Mouse (Mus musculus): ENCODE measurements around the gene Cstl1. TPM values are rescaled to one million over a fixed set of nuclear protein-coding genes. Genes with fewer than 3 reads are reported as not detected.

Gene Cstl1
- total RNA-seq (2012; rRNA removed): not detected in 2 replicates

- H3K9me3 ChIP-seq (ENCODE audit: control insufficient read depth, insufficient read depth, low read depth, low read length): no peaks in the 10 kb centered on the region
- in situ Hi-C loops (cut with MboI; ENCODE audit: low sequenced_read_pairs in 2 of 2, unreplicated experiment in 2 of 2): loop anchor here in 1 of 2 experiments (5.0 kb wide), 1 partner anchor 152 kb away; no protein-coding TSS in a partner anchor
- no peak within 1 kb of the TSS for H3K27ac ChIP-seq (ENCODE audit: insufficient read depth, low read depth, low read length, poor library complexity, severe bottlenecking)
- DNase-seq (ENCODE audit: low read depth, low spot score): no peak
- TF ChIP-seq ZC3H11A (IDR thresholded peaks at IDR 0.05; ENCODE audit: borderline replicate concordance, low read depth, low read length) (no peak), HCFC1 (IDR thresholded peaks at IDR 0.05; ENCODE audit: borderline replicate concordance, insufficient read depth, low read length) (no peak), CHD2 (IDR thresholded peaks at IDR 0.05; ENCODE audit: low read depth, low read length) (no peak), MAFK (IDR thresholded peaks at IDR 0.05; ENCODE audit: insufficient read depth, low read depth, low read length) (no peak), ZNF384 (IDR thresholded peaks at IDR 0.05; ENCODE audit: low read depth, low read length) (no peak)
- H3K4me3 ChIP-seq (ENCODE audit: insufficient read depth in 1 of 2, low read depth in 1 of 2, low read length in 2 of 2, poor library complexity in 1 of 2, severe bottlenecking in 1 of 2): no peak within 1 kb of the TSS
- H3K36me3 ChIP-seq (ENCODE audit: control insufficient read depth, insufficient read depth, low read length, poor library complexity, severe bottlenecking): no peaks in the 10 kb centered on the region
- no peaks in the 10 kb centered on the region for H3K4me1 ChIP-seq (ENCODE audit: control insufficient read depth in 2 of 2, insufficient read depth in 2 of 2, low read length in 2 of 2, poor library complexity in 1 of 2)
- H3K9ac ChIP-seq (ENCODE audit: insufficient read depth, low read depth, low read length, poor library complexity, severe bottlenecking): no peak within 1 kb of the TSS
These were observed at the start of gene Cstl1 for GRCm38 (mm10) chr2:148750058-148750457. TSS of gene Cstl1 (plus strand) at chr2:148750358.

DNA sequence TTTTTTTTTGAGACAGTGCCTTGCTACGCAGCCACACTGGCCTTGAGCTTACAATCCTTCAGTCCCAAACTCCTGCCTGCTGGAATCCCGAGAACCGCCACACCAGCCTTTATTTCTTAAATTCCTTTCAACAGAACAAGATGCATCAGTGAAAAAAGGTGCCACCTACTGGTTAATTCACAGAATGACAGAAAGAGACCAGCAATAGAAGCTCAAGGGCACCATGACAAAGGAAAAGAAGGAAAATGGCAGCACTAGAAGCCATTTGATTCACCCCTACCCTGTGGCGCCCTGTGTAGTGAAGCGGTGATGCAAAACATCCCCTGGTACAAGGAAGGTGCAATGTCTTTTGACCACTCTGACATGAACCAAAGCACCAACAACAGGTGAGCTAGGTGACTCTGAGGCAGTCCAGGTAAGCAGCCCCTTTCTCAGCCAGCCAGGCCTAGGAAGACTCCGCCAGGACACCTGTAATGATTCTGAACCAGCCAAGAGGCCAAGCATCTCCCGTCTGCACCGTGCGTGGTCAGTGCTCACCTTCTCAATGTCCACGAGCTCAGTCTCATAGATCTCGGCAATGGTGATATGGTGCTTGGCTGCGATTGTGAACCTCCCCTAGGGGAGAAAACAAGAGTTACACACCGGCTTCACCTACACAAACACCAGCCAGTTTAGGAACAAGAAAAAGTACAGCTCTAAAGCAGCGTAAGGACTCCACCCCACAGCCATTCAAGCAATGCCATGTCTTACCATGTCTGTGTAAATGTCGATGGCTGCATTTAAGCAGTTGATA lies 43.6 kb upstream of the Cstl1 start:
- Histone ChIP-seq H3K4me1 (ENCODE audit: control insufficient read depth in 2 of 2, insufficient read depth in 2 of 2, low read length in 2 of 2, poor library complexity in 1 of 2) (peaks cover 0 to 6% of the 10 kb centered on the region in 2 experiments; a peak in 1 of 4 replicates), H3K4me3 (ENCODE audit: insufficient read depth in 1 of 2, low read depth in 1 of 2, low read length in 2 of 2, poor library complexity in 1 of 2, severe bottlenecking in 1 of 2) (peak overlapping the region; percentile 46 to 52; a peak in 3 of 4 replicates), H3K9ac (ENCODE audit: insufficient read depth, low read depth, low read length, poor library complexity, severe bottlenecking) (peak overlapping the region; percentile 50; the same call in 1 of the 2 replicates), H3K9me3 (ENCODE audit: control insufficient read depth, insufficient read depth, low read depth, low read length) (no peaks in the 10 kb centered on the region), H3K36me3 (ENCODE audit: control insufficient read depth, insufficient read depth, low read length, poor library complexity, severe bottlenecking) (no peaks in the 10 kb centered on the region), H3K27ac (ENCODE audit: insufficient read depth, low read depth, low read length, poor library complexity, severe bottlenecking) (peak overlapping the region; percentile 58)
- in situ Hi-C loops (cut with MboI; ENCODE audit: low sequenced_read_pairs in 2 of 2, unreplicated experiment in 2 of 2): no loop called here
- TF ChIP-seq CHD2 (IDR thresholded peaks at IDR 0.05; ENCODE audit: low read depth, low read length) (no peak), ZNF384 (IDR thresholded peaks at IDR 0.05; ENCODE audit: low read depth, low read length) (no peak), HCFC1 (IDR thresholded peaks at IDR 0.05; ENCODE audit: borderline replicate concordance, insufficient read depth, low read length) (no peak), MAFK (IDR thresholded peaks at IDR 0.05; ENCODE audit: insufficient read depth, low read depth, low read length) (no peak), ZC3H11A (IDR thresholded peaks at IDR 0.05; ENCODE audit: borderline replicate concordance, low read depth, low read length) (no peak)
- peak; percentile 54 for DNase-seq (ENCODE audit: low read depth, low spot score)

DNA sequence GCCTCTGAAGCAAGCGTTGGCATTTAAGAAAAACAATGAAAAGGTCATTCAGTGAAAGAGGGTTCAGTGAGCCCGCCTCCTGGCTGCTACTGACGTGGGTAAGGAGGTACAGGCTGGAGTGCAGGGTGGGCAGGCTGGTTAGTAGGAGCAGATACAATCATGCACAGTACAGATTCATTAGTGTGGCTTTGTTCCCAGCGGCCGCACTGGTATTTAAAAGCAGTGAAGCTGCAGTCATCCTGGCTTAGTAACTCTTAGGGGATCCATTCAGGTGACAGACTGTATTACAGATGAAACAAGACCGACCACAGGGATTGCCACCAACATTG lies 43.0 kb upstream of the Cstl1 start:
- TF ChIP-seq MAFK (IDR thresholded peaks at IDR 0.05; ENCODE audit: insufficient read depth, low read depth, low read length) (no peak), ZNF384 (IDR thresholded peaks at IDR 0.05; ENCODE audit: low read depth, low read length) (no peak), CHD2 (IDR thresholded peaks at IDR 0.05; ENCODE audit: low read depth, low read length) (no peak), HCFC1 (IDR thresholded peaks at IDR 0.05; ENCODE audit: borderline replicate concordance, insufficient read depth, low read length) (no peak), ZC3H11A (IDR thresholded peaks at IDR 0.05; ENCODE audit: borderline replicate concordance, low read depth, low read length) (no peak)
- H3K27ac ChIP-seq (ENCODE audit: insufficient read depth, low read depth, low read length, poor library complexity, severe bottlenecking): no peak overlapping the region; the same call in 1 of the 2 replicates
- H3K4me3 ChIP-seq (ENCODE audit: insufficient read depth in 1 of 2, low read depth in 1 of 2, low read length in 2 of 2, poor library complexity in 1 of 2, severe bottlenecking in 1 of 2): peak overlapping the region in 1 of 2 experiments; percentile 46; a peak in 1 of 4 replicates
- in situ Hi-C loops (cut with MboI; ENCODE audit: low sequenced_read_pairs in 2 of 2, unreplicated experiment in 2 of 2): no loop called here
- no peaks in the 10 kb centered on the region for H3K9me3 ChIP-seq (ENCODE audit: control insufficient read depth, insufficient read depth, low read depth, low read length)
- DNase-seq (ENCODE audit: low read depth, low spot score): no peak
- H3K4me1 ChIP-seq (ENCODE audit: control insufficient read depth in 2 of 2, insufficient read depth in 2 of 2, low read length in 2 of 2, poor library complexity in 1 of 2): peaks cover 0 to 6% of the 10 kb centered on the region in 2 experiments; a peak in 1 of 4 replicates
- H3K9ac ChIP-seq (ENCODE audit: insufficient read depth, low read depth, low read length, poor library complexity, severe bottlenecking): no peak overlapping the region
- no peaks in the 10 kb centered on the region for H3K36me3 ChIP-seq (ENCODE audit: control insufficient read depth, insufficient read depth, low read length, poor library complexity, severe bottlenecking)

- no peak for DNase-seq (ENCODE audit: low read depth, low spot score)
- no peaks in the 10 kb centered on the region for H3K4me1 ChIP-seq (ENCODE audit: control insufficient read depth in 2 of 2, insufficient read depth in 2 of 2, low read length in 2 of 2, poor library complexity in 1 of 2)
- H3K9me3 ChIP-seq (ENCODE audit: control insufficient read depth, insufficient read depth, low read depth, low read length): no peaks in the 10 kb centered on the region
- H3K27ac ChIP-seq (ENCODE audit: insufficient read depth, low read depth, low read length, poor library complexity, severe bottlenecking): no peak overlapping the region
- H3K36me3 ChIP-seq (ENCODE audit: control insufficient read depth, insufficient read depth, low read length, poor library complexity, severe bottlenecking): peaks cover 2% of the 10 kb centered on the region; the same call in 1 of the 2 replicates
- H3K9ac ChIP-seq (ENCODE audit: insufficient read depth, low read depth, low read length, poor library complexity, severe bottlenecking): no peak overlapping the region
- H3K4me3 ChIP-seq (ENCODE audit: insufficient read depth in 1 of 2, low read depth in 1 of 2, low read length in 2 of 2, poor library complexity in 1 of 2, severe bottlenecking in 1 of 2): no peak overlapping the region
- in situ Hi-C loops (cut with MboI; ENCODE audit: low sequenced_read_pairs in 2 of 2, unreplicated experiment in 2 of 2): no loop called here
- TF ChIP-seq MAFK (IDR thresholded peaks at IDR 0.05; ENCODE audit: insufficient read depth, low read depth, low read length) (no peak), CHD2 (IDR thresholded peaks at IDR 0.05; ENCODE audit: low read depth, low read length) (no peak), HCFC1 (IDR thresholded peaks at IDR 0.05; ENCODE audit: borderline replicate concordance, insufficient read depth, low read length) (no peak), ZC3H11A (IDR thresholded peaks at IDR 0.05; ENCODE audit: borderline replicate concordance, low read depth, low read length) (no peak), ZNF384 (IDR thresholded peaks at IDR 0.05; ENCODE audit: low read depth, low read length) (no peak)
These were observed 37.8 kb upstream of the Cstl1 start for GRCm38 (mm10) chr2:148712326-148712725.
